Mouse (Mus musculus) heart, embryonic 15.5 days (tissue): ENCODE measurements around the gene Sbp. TPM values are rescaled to one million over a fixed set of nuclear protein-coding genes. Genes with fewer than 3 reads are reported as not detected.

Experiments
- ATAC-seq: fragments of 200-750 bp; cut with Nextera tagmentation; replicated peaks from 2 replicates; pipeline ENCODE4 v1.8.0; 2017; ENCODE audit warnings: low read depth, moderate TSS enrichment; ENCODE audit not compliant: insufficient number of reproducible peaks, insufficient read depth, low FRiP score
- H3K27ac ChIP-seq: fragments of 300-500 bp; sonication (generic); 2 replicates; pipeline ENCODE4 v1.5.1; 2015; ENCODE audit warnings: mild to moderate bottlenecking, inconsistent platforms
- H3K27me3 ChIP-seq: fragments of 300-500 bp; sonication (generic); 2 replicates; pipeline ENCODE4 v1.6.1; 2015; ENCODE audit warnings: inconsistent platforms
- H3K36me3 ChIP-seq: fragments of 300-500 bp; sonication (generic); 2 replicates; pipeline ENCODE4 v1.6.1; 2015; ENCODE audit warnings: mild to moderate bottlenecking, inconsistent platforms
- H3K4me1 ChIP-seq: fragments of 300-500 bp; sonication (generic); replicated peaks from 2 replicates; pipeline ENCODE4 v1.6.1; 2015; ENCODE audit warnings: inconsistent platforms
- H3K4me2 ChIP-seq: fragments of 300-500 bp; sonication (generic); 2 replicates; pipeline ENCODE4 v1.6.1; 2015; ENCODE audit warnings: inconsistent platforms, mild to moderate bottlenecking, moderate library complexity
- H3K4me3 ChIP-seq: fragments of 300-500 bp; sonication (generic); 2 replicates; pipeline ENCODE4 v1.5.1; 2015; ENCODE audit warnings: mild to moderate bottlenecking, inconsistent platforms
- H3K9ac ChIP-seq: fragments of 300-500 bp; sonication (generic); 2 replicates; pipeline ENCODE4 v1.6.1; 2015; ENCODE audit warnings: mild to moderate bottlenecking, inconsistent platforms
- H3K9me3 ChIP-seq: fragments of 300-500 bp; sonication (generic); replicated peaks from 2 replicates; pipeline ENCODE4 v1.6.1; 2016; ENCODE audit warnings: inconsistent platforms
- WGBS: fragments of 180-500 bp; shearing (Covaris S2); methylation state at CpG from one replicate; pipeline ENCODE4 v1.1.7; 2015; ENCODE audit warnings: mixed read lengths; 5-methylcytosine and 5-hydroxymethylcytosine counted together
- polyA plus RNA-seq: library from polyadenylated mRNA; unstranded; fragments of >200 nt; fragmentation: Nextera tagmentation; extraction: Ambion mirVana; gene quantifications from 2 replicates; pipeline ENCODE4 v1.2.1, GENCODE M21; 2015

Sbp gene
- polyA plus RNA-seq, 1 experiment from 2014 or later, result not detected

GRCm38 (mm10) chr17:23992789-23993553 lies 51.5 kb downstream of the Sbp start:
- H3K36me3 ChIP-seq, result no peaks in the 10 kb centered on the region
- H3K9me3 ChIP-seq, result no peaks in the 10 kb centered on the region
- 67% methylated on average over 9 of the region's 9 CpGs for WGBS
- H3K4me3 ChIP-seq, result peak overlapping the region; percentile 25; the same call in 1 of the 2 replicates
- peaks cover 31% of the 10 kb centered on the region for H3K27me3 ChIP-seq
- ATAC-seq, result no peak; the same call in 1 of the 2 replicates
- no peak overlapping the region for H3K27ac ChIP-seq
- peaks cover 8% of the 10 kb centered on the region for H3K4me1 ChIP-seq
- peak overlapping the region; percentile 58 for H3K4me2 ChIP-seq
- no peak overlapping the region for H3K9ac ChIP-seq

GRCm38 (mm10) chr17:23993559-23994428 lies 52.3 kb downstream of the Sbp start:
- Histone ChIP-seq H3K27ac (no peak overlapping the region), H3K9me3 (no peaks in the 10 kb centered on the region), H3K27me3 (peaks cover 32% of the 10 kb centered on the region), H3K36me3 (no peaks in the 10 kb centered on the region), H3K9ac (no peak overlapping the region), H3K4me2 (peak overlapping the region; percentile 58), H3K4me1 (peaks cover 8% of the 10 kb centered on the region), H3K4me3 (peak overlapping the region; percentile 25)
- 10% methylated on average over 31 of the region's 31 CpGs for WGBS
- 0 out of 2 replicates have a peak, but pooled peaks have one; percentile 44 for ATAC-seq

GRCm38 (mm10) chr17:23994667-23995066 lies 53.2 kb downstream of the Sbp start:
- H3K4me3 ChIP-seq, result no peak overlapping the region
- peaks cover 31% of the 10 kb centered on the region for H3K27me3 ChIP-seq
- no peaks in the 10 kb centered on the region for H3K36me3 ChIP-seq
- peaks cover 14% of the 10 kb centered on the region for H3K4me1 ChIP-seq
- ATAC-seq, result no peak
- H3K9ac ChIP-seq, result no peak overlapping the region
- H3K9me3 ChIP-seq, result no peaks in the 10 kb centered on the region
- 75% methylated on average over 7 of the region's 7 CpGs for WGBS
- H3K4me2 ChIP-seq, result no peak overlapping the region
- H3K27ac ChIP-seq, result no peak overlapping the region

Other genes with a start within 250 kb of the Sbp start
- not detected in 2 replicates for gene 1520401A03Rik, start 218.9 kb upstream of the Sbp start, polyA plus RNA-seq
- 22.4 and 37.6 TPM in 2 replicates for gene Pkmyt1, start 215.3 kb upstream of the Sbp start, polyA plus RNA-seq
- 13.5 and 18.7 TPM in 2 replicates for gene Paqr4, start 200.8 kb upstream of the Sbp start, polyA plus RNA-seq
- gene Kremen2, start 195.8 kb upstream of the Sbp start, polyA plus RNA-seq, result 0.28 and 3.3 TPM in 2 replicates
- 36.5 and 47.5 TPM in 2 replicates for gene Flywch1, start 170.1 kb upstream of the Sbp start, polyA plus RNA-seq
- gene Flywch2, start 155.6 kb upstream of the Sbp start, polyA plus RNA-seq, result 4.8 and 9.1 TPM in 2 replicates
- gene Srrm2, start 151.1 kb upstream of the Sbp start, polyA plus RNA-seq, result 315 and 320 TPM in 2 replicates
- gene Elob, start 112.5 kb upstream of the Sbp start, polyA plus RNA-seq, result 782 and 921 TPM in 2 replicates
- 0.13 TPM in 1 of 2 replicates, not detected in the other for gene Prss33, start 105.6 kb upstream of the Sbp start, polyA plus RNA-seq
- not detected in 2 replicates for gene Prss32, start 97.8 kb upstream of the Sbp start, polyA plus RNA-seq
- gene Prss41, start 97.5 kb upstream of the Sbp start, polyA plus RNA-seq, result 0.06 and 0.33 TPM in 2 replicates
- gene Prss21, start 73.6 kb upstream of the Sbp start, polyA plus RNA-seq, result not detected in 2 replicates
- not detected in 2 replicates for gene Dcpp1, start 60.8 kb upstream of the Sbp start, polyA plus RNA-seq
- gene Dcpp2, start 60.8 kb upstream of the Sbp start, polyA plus RNA-seq, result not detected in 2 replicates
- not detected in 2 replicates for gene Dcpp3, start 24.2 kb upstream of the Sbp start, polyA plus RNA-seq
- not detected in 2 replicates for gene Sbpl, start 13.6 kb downstream of the Sbp start, polyA plus RNA-seq
- 0.34 TPM in 1 of 2 replicates, not detected in the other for gene Prss30, start 38.9 kb downstream of the Sbp start, polyA plus RNA-seq
- gene Prss22, start 56.4 kb downstream of the Sbp start, polyA plus RNA-seq, result 0.13 TPM in 1 of 2 replicates, not detected in the other
- gene Prss27, start 96.5 kb downstream of the Sbp start, polyA plus RNA-seq, result not detected in 2 replicates
- gene Kctd5, start 131.8 kb downstream of the Sbp start, polyA plus RNA-seq, result 31.3 and 37.6 TPM in 2 replicates
- gene Pdpk1, start 209.3 kb downstream of the Sbp start, polyA plus RNA-seq, result 37.7 and 39.5 TPM in 2 replicates
- 20.6 and 28.8 TPM in 2 replicates for gene Amdhd2, start 222.1 kb downstream of the Sbp start, polyA plus RNA-seq
- gene Atp6v0c, start 228.0 kb downstream of the Sbp start, polyA plus RNA-seq, result 447 and 510 TPM in 2 replicates